ENCODE assay signal across 10 mouse cellular contexts in the genomic region with DNA sequence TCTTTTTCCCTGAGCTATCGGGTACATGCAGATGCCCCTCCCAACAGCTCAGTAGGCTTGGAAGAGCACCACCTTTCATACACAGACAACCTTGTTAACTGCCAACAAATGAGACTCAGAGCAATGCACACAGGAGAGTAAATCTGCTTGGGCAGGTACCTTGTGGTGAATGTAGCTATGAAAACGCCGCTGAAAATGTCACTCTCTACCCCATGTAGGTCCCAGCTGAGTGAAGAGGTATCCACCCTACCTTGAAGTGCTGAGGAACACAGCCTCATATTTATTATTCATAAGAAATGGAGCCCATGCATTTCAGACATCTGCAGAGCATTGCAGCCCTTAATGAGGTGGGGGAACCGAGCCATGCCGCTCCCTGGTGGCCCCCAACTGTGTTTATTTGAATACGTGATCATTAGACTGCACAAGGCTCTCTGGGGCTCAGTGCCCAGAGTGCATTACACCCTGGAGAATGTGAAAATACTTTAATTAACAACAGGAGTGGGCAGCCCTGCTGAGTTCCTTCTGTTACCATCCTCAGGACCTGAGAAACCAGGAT. TPM values are rescaled to one million over a fixed set of nuclear protein-coding genes. Genes with fewer than 3 reads are reported as not detected.
DNase-seq lines count a peak whose midpoint lies in the region; ATAC-seq lines count a peak whose summit lies in the region.
"Had no signal": no experiment of that assay in that cellular context is flagged by ENCODE, and none has a peak within 500 bp of the region (broad histone marks: within the 10 kb centered on the region; RNA-seq: fewer than 3 reads in every experiment).

No protein-coding gene starts in this region.

- H3K27ac ChIP-seq in hindbrain, embryonic 14.5 days: peak overlapping the region; percentile 72
- H3K27ac ChIP-seq in neural tube, embryonic 15.5 days (replicated peaks): peak overlapping the region; percentile 4; the same call in 1 of the 2 replicates

- peak overlapping the region; percentile 29 for H3K4me2 ChIP-seq in hindbrain, embryonic 14.5 days (replicated peaks)
- H3K4me2 ChIP-seq in neural tube, embryonic 15.5 days: peak overlapping the region; percentile 34

- H3K4me3 ChIP-seq in hindbrain, embryonic 14.5 days (replicated peaks; ENCODE audit: low read length): no peak overlapping the region
- H3K4me3 ChIP-seq in neural tube, embryonic 15.5 days (replicated peaks): no peak overlapping the region

- no peak overlapping the region for H3K9ac ChIP-seq in hindbrain, embryonic 14.5 days
- H3K9ac ChIP-seq in neural tube, embryonic 15.5 days (replicated peaks): no peak overlapping the region

- 30% methylated on average over 6 of the region's 6 CpGs for WGBS in hindbrain, embryonic 14.5 days
- 14% methylated on average over 6 of the region's 6 CpGs for WGBS in neural tube, embryonic 15.5 days

- peak; percentile 15 to 36 for DNase-seq in layer of hippocampus, adult 8-10 months (ENCODE audit: low spot score in 2 of 2)
- no peak for DNase-seq in layer of hippocampus, postnatal 25 days (ENCODE audit: extremely low spot score in 1 of 2, low spot score in 1 of 2)
- peak; percentile 76 to 87 for DNase-seq in cerebellum, postnatal 10 days
- DNase-seq in hindbrain, embryonic 14.5 days (ENCODE audit: low spot score): peak; percentile 33
- DNase-seq in adrenal gland, postnatal 14 days: no peak
- no peak for DNase-seq in natural killer cell, adult 2 months (ENCODE audit: low spot score in 2 of 2)
- DNase-seq: kidney, adult 9 months had no signal

- H3K9me3 ChIP-seq in hindbrain, embryonic 14.5 days (ENCODE audit: control insufficient read depth, low read length): peaks cover 3% of the 10 kb centered on the region; the same call in 1 of the 2 replicates
- no peaks in the 10 kb centered on the region for H3K9me3 ChIP-seq in neural tube, embryonic 15.5 days (replicated peaks)

- no peaks in the 10 kb centered on the region for H3K27me3 ChIP-seq in hindbrain, embryonic 14.5 days (ENCODE audit: control insufficient read depth, insufficient read depth, low read length)
- H3K27me3 ChIP-seq in neural tube, embryonic 15.5 days (replicated peaks): no peaks in the 10 kb centered on the region

- ATAC-seq in hindbrain, embryonic 14.5 days (ENCODE audit: low FRiP score): peak; percentile 88
- ATAC-seq in neural tube, embryonic 15.5 days (ENCODE audit: low FRiP score): peak; percentile 60
- no peak for ATAC-seq in megakaryocyte progenitor cell, adult 5-6 weeks (replicated peaks; ENCODE audit: poor library complexity)
- ATAC-seq: activated CD4-positive, CD25-positive, alpha-beta regulatory T cell, adult 4 months had no signal

- H3K4me1 ChIP-seq in hindbrain, embryonic 14.5 days (replicated peaks; ENCODE audit: control insufficient read depth, insufficient read depth, low read length): peaks cover 11% of the 10 kb centered on the region
- H3K4me1 ChIP-seq in neural tube, embryonic 15.5 days: peaks cover 15% of the 10 kb centered on the region

- no peaks in the 10 kb centered on the region for H3K36me3 ChIP-seq in hindbrain, embryonic 14.5 days (replicated peaks; ENCODE audit: control insufficient read depth, insufficient read depth)
- H3K36me3 ChIP-seq in neural tube, embryonic 15.5 days: no peaks in the 10 kb centered on the region

RNA-seq across cellular contexts. Expression of a gene that starts 53.8 kb away (rescaled TPM):
- total RNA-seq in layer of hippocampus, adult 8-10 months (2022): 1 to 10 TPM; 2.6 to 3.2 (median 3.0) TPM
- total RNA-seq in layer of hippocampus, postnatal 25 days (2021): 1 to 10 TPM; 1.5 to 2.5 TPM
- 10.0 and 10.6 TPM in 2 replicates for polyA plus RNA-seq in hindbrain, embryonic 14.5 days (2014; fragmentation: Nextera tagmentation; extraction: Ambion mirVana)
- polyA plus RNA-seq in neural tube, embryonic 15.5 days (2015; fragmentation: Nextera tagmentation; extraction: Ambion mirVana): 12.6 and 15.7 TPM in 2 replicates
- total RNA-seq in megakaryocyte progenitor cell, adult 5-6 weeks (2015): 211 and 262 TPM in 2 replicates
- 337 and 409 TPM in 2 replicates for total RNA-seq in megakaryocyte progenitor cell, adult 5-6 weeks (2017)
- total RNA-seq in adrenal gland, postnatal 14 days (2021): 12.8 and 16.0 TPM in 2 replicates

Comparison
In these comparisons a context has a peak if more than half of its experiments do, and no peak if none do; other contexts are left out.
1. DNase-seq: peak in layer of hippocampus, adult 8-10 months (2 of 2), cerebellum, postnatal 10 days (2 of 2) and hindbrain, embryonic 14.5 days (single experiment); none in layer of hippocampus, postnatal 25 days (0 of 2), adrenal gland, postnatal 14 days (single experiment) and natural killer cell, adult 2 months (0 of 2).
2. RNA of a gene that starts 53.8 kb away (total RNA-seq): 211 to 409 TPM in megakaryocyte progenitor cell, adult 5-6 weeks; 12.8 to 16.0 TPM in adrenal gland, postnatal 14 days, 2.6 to 3.2 TPM in layer of hippocampus, adult 8-10 months and 1.5 to 2.5 TPM in layer of hippocampus, postnatal 25 days; every median in the first group is over 10 times any median in the second.